Mouse (Mus musculus): ENCODE data around the gene Fbxl13.

- TF ChIP-seq CTCF (IDR thresholded peaks at IDR 0.05; ENCODE audit: low read depth, low read length) (no peak), TAL1 (conservative IDR thresholded peaks at IDR 0.05; ENCODE audit: low read depth, low read length) (no peak)
Observed at GRCm38 (mm10) chr5:21646133-21646491, 678 bp upstream of the Fbxl13 start.

All from G1E (cell line).